Mouse (Mus musculus) lung, adult 18-20 months (tissue): ENCODE data around the gene Timeless.
"Not testable (repeated sequence)": the region's sequence is repeated elsewhere in the genome, so short reads cannot be mapped to it uniquely, and the experiment has no call there.

ENCODE experiments used
- DNase-seq, 2 experiments: peaks; one replicate each; pipeline ENCODE4 v3.0.0; 2022; ENCODE audit warnings: mixed read lengths in 2 of 2

Timeless gene

GRCm38 (mm10) chr10:128258953-128259352 lies 27.1 kb downstream of the Timeless start:
- peak in 1 of 2 experiments; percentile 29 for DNase-seq

DNA sequence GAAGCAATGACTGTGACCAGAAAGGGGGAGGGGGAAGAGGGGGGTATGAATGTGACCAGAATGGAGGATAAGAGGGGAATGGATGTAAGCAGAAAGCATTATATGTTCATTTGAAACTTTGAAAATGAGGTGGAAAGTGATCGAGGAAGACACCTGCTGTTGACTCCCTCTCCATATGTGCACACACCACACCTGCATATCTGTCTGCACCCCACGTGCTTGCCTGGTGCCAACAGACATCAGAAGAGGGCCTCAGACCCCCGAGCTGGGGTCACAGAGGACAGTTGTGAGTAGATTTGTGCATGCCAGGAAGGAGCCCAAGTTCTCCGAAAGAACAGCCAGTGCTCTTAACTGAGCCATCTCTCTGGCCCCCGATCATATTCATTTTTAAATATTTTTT lies 28.1 kb downstream of the Timeless start:
- DNase-seq: no peak

DNA sequence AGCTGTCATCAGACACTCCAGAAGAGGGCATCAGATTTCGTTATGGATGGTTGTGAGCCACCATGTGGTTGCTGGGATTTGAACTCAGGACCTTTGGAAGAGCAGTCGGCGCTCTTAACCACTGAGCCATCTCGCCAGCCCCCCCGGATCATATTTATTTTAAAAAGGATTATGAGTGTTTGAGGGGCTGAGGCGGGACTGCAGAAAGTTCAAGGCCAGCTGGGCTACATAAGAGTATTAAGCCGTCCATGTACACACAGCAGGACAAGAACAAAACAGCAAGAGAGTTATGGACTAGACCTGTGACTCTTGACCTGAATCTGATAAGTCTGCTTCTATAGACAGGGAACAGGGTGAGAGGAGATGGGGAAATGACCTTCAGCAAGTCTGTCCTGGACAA lies 28.5 kb downstream of the Timeless start:
- DNase-seq: not testable (repeated sequence)

DNA sequence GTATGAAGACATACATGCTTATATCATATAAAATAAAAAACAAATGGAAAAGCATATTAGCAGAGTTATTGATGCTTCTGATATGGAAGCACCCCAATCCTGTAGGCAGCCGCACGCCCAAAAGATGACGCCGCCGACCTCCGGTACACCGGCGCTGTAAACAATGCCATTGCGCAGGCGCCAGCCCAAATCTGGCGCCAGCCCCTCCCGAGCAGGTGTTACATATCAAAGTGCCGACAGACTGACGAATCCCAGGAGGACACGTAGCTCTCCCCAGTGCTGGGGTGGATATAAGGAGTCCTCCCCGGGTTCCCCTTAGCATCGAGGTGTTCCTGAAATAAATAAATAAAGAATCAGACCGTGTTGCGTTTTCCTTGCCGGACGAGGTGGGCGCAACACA lies 30.4 kb downstream of the Timeless start:
- no peak for DNase-seq

DNA sequence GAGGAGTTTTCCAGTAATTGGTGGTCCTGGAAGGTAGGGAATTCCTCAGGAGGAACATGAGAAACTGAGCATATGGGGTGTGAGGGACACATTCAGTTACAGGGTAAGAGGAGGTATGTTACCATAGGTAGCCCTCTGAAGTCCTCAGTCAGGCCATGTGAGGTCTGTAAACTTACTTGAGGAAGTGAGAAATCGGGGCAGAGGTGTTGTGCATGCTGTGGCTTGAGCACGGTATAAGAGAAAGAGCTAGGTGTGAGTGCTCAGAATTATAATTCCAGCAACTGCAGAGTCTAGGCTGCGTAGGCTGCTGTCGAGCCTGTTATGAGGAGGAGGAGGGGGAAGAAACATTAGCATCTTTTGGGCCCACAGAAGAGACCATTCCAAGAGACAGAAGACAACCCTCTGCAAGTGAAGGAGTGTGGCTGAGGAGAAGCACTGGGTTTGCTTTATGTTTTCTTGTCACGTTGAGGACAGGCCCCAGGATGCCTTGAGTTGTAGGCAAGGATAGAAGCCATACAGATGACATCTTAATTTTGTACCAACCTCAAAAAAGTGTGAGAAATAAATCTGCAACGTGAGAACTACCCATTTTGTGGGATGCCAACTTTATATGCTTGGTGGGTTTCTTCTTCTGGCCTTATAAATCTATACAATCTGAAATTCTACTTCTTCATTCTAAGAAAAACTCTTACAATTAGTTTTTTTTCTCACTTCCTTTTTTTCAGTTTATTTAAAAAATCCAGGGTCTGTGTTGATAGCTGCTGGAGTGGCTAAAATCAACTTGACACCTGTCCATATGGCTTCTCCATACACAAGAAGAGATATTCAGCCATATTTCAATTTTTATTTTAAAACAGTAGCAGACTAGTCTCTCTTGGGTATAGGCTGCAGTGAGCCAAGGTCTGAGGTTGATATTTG lies 31.8 kb downstream of the Timeless start:
- no peak for DNase-seq

DNA sequence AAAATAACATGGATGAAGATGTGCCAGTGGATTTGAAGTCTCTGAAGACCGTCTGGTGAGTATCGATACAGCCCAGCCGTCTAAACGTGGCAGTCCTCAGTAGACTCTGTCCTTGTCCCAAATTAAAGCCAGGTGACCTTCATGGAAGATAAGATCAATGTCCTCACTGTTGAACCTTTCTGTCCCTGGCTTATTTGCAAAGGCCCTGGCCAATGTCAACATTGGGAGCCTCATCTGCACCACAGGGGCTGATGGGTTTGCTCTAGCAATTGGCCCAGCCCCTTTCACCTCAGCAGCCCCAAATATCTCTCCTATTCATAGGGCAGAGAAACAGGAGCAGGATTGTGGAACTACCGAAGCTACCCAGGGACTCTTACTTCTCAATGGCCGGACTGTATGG lies 36.5 kb downstream of the Timeless start, which contains the start of gene Apof:
TSS of gene Apof (plus strand) at position 301 of the 400 bp plus-strand sequence.
- no peak for DNase-seq

GRCm38 (mm10) chr10:128269206-128269910 lies 37.5 kb downstream of the Timeless start:
- no peak for DNase-seq

GRCm38 (mm10) chr10:128270287-128270841 lies 38.5 kb downstream of the Timeless start, which contains the start of gene Stat2:
Stat2 (plus strand) TSS chr10:128270559.
- peak; percentile 99 for DNase-seq

DNA sequence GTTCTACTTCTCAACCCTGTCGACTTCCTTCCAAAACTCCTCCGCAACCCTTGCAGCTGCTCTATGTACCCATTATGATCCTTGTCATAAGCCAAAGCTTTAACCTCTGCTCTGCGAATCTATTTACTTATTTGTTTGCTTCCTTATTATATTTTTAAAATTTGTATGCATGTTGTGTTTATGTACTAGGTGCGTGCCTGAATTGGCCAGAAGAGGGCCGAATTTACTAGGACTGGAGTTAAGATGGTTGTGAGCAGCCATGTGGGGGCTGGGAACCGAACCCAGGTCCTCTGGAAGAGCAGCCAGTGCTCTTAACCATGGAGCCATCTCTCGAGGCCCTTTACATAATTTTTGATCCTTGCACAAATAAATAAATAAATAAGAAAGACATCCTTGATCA lies 39.0 kb downstream of the Timeless start:
- DNase-seq: no peak

DNA sequence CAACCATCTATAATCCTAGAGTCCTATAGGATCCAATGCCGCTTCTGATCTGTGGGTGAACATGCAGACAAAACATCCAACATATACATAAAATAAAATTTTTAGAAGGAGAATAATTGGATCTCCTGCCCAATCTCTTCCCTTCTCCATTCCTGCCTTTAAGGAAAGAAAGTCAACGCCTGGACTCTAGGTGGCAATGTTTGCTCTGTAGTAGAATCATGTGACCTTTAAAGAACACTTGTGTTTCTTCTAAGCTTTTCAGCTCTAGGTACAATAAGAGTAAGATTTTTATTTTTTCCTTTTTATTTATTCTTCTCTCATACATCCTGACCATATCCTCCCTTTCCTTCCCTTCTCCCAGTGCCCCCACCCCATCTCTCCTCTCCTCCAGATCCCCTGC lies 40.0 kb downstream of the Timeless start:
- no peak for DNase-seq

GRCm38 (mm10) chr10:128272819-128273439 lies 41.1 kb downstream of the Timeless start:
- not testable (repeated sequence) for DNase-seq

GRCm38 (mm10) chr10:128275374-128275773 lies 43.5 kb downstream of the Timeless start:
- not testable (repeated sequence) for DNase-seq

DNA sequence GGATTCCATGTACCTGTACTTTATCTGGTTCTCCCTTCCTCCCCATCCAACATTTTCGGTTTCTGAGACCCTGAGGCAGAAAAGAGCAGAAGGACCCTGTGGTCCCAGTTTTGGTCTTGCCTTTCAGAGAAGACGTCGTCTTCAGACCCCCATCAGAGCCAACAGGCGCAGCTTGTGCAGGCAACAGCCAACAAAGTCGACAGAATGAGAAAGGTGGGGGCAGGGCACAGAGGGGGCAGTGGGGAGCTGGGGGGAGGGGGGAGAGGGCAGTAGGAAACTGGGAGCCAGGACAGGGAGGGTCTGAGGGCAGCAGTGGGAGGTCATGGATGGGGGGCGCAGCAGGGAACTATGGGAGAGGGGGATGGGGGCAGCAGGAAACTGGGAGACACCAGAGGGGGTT lies 46.3 kb downstream of the Timeless start:
- DNase-seq: no peak

- no peak for DNase-seq
Observed at GRCm38 (mm10) chr10:128280943-128281342, 49.1 kb downstream of the Timeless start.

DNA sequence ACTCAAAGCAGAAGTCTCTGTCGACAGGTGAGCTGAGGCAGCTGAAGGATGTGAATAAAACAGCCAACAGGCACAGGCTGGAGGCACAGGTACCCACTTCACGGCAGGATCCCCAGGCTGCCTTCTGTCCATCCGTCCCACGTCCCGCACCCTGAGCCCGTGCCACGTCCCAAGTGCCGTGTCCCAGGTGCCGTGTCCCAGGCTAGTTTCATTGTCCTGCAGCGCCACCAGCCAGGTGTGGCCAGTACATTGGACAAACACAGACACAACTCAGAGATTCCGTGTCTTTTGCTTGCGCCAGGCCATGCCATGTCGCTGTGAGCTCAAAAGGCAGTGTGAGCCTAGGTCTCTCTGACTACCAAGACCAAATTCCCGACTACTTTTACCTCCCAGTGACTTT lies 49.8 kb downstream of the Timeless start:
- DNase-seq: no peak

GRCm38 (mm10) chr10:128282886-128283450 lies 51.1 kb downstream of the Timeless start:
- no peak for DNase-seq

GRCm38 (mm10) chr10:128283604-128284579 lies 52.0 kb downstream of the Timeless start:
- peak; percentile 42 to 61 for DNase-seq

DNA sequence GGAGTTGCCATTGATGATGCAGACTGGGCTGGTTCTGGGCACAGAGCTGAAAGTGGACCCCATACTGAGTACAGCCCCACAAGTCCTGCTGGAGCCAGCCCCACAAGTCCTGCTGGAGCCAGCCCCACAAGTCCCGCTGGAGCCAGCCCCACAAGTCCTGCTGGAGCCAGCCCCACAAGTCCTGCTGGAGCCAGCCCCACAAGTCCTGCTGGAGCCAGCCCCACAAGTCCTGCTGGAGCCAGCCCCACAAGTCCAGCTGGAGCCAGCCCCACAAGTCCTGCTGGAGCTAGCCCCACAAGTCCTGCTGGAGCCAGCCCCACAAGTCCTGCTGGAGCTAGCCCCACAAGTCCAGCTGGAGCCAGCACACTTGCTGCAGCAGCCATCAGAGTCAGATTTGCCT lies 58.7 kb downstream of the Timeless start:
- not testable (repeated sequence) for DNase-seq

- DNase-seq: no peak
Observed at GRCm38 (mm10) chr10:128296370-128297090, 64.7 kb downstream of the Timeless start.

- DNase-seq: no peak
Observed at GRCm38 (mm10) chr10:128297221-128297620, 65.4 kb downstream of the Timeless start.

DNA sequence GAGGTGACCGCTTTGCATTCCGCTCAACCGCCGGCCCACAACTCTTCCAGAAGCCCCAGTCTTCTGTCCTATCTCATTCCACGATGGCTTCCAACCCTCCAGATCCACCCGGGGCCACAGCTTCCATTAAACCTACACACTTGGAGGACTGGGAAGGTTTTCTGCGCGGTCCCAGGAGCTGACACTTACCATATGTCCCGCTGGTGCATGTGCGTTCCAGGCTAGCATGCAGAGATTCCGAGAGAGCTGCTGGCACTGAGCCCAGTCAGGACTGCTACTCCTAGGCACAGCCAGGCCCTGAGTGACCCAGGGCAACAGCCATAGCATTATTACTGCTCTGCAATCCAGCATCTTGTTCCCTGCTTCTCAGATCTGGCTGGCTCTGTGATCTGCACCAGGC lies 65.8 kb downstream of the Timeless start:
- DNase-seq: no peak
